Mouse (Mus musculus): ENCODE measurements around the gene Ctnna3.

GRCm38 (mm10) chr10:63460935-63461334, 31.0 kb downstream of the Ctnna3 start:
- TF ChIP-seq CTCF (IDR thresholded peaks at IDR 0.05; ENCODE audit: borderline replicate concordance, extremely low read depth, insufficient read depth, insufficient read length): no peak
- TF ChIP-seq POLR2A (IDR thresholded peaks at IDR 0.05; ENCODE audit: borderline replicate concordance, extremely low read depth, insufficient read depth, insufficient read length, poor library complexity, severe bottlenecking): no peak

All from brain, embryonic 14.5 days (tissue).